Mouse (Mus musculus) limb, embryonic 14.5 days (tissue): ENCODE measurements around the gene Cep295nl. TPM values are rescaled to one million over a fixed set of nuclear protein-coding genes. Genes with fewer than 3 reads are reported as not detected.
A peak's percentile ranks its signal among the peaks of the same experiment; 100 is the strongest.

ENCODE experiments used
- ATAC-seq: fragments of 200-750 bp; cut with Nextera tagmentation; 2 replicates; pipeline ENCODE4 v1.8.0; 2017; ENCODE audit warnings: low read depth, moderate number of reproducible peaks, moderate TSS enrichment; ENCODE audit not compliant: low FRiP score
- DNase-seq: peaks from one replicate; pipeline ENCODE4 v3.0.0-alpha.2; 2015; ENCODE audit warnings: low spot score
- H3K27ac ChIP-seq: fragments of 300-500 bp; sonication (generic); replicated peaks from 2 replicates; pipeline ENCODE4 v1.5.1; 2014; ENCODE audit warnings: low read depth, mild to moderate bottlenecking, low read length, moderate library complexity, mixed read lengths
- H3K27me3 ChIP-seq: fragments of 300-500 bp; sonication (generic); 2 replicates; pipeline ENCODE4 v1.6.1; 2014; ENCODE audit warnings: low read length, mixed read lengths; ENCODE audit not compliant: control insufficient read depth, insufficient read depth
- H3K36me3 ChIP-seq: fragments of 300-500 bp; sonication (generic); 2 replicates; pipeline ENCODE4 v1.6.1; 2014; ENCODE audit warnings: mild to moderate bottlenecking, low read length, moderate library complexity, mixed read lengths; ENCODE audit not compliant: control insufficient read depth, insufficient read depth
- H3K4me1 ChIP-seq: fragments of 300-500 bp; sonication (generic); 2 replicates; pipeline ENCODE4 v1.6.1; 2014; ENCODE audit warnings: antibody characterized with exemption, low read length, mixed read lengths; ENCODE audit not compliant: control insufficient read depth, insufficient read depth
- H3K4me2 ChIP-seq: fragments of 300-500 bp; sonication (generic); replicated peaks from 2 replicates; pipeline ENCODE4 v1.6.1; 2014; ENCODE audit warnings: low read depth, mild to moderate bottlenecking, low read length, moderate library complexity; ENCODE audit not compliant: severe bottlenecking
- H3K4me3 ChIP-seq: fragments of 300-500 bp; sonication (generic); replicated peaks from 2 replicates; pipeline ENCODE4 v1.5.1; 2014; ENCODE audit warnings: low read length
- H3K9ac ChIP-seq: fragments of 300-500 bp; sonication (generic); 2 replicates; pipeline ENCODE4 v1.6.1; 2014; ENCODE audit warnings: mild to moderate bottlenecking, low read depth, low read length, moderate library complexity; ENCODE audit not compliant: severe bottlenecking
- H3K9me3 ChIP-seq: fragments of 300-500 bp; sonication (generic); 2 replicates; pipeline ENCODE4 v1.6.1; 2016; ENCODE audit warnings: low read length; ENCODE audit not compliant: control insufficient read depth
- POLR2A ChIP-seq: fragments of 200-500 bp; IDR thresholded peaks from 2 replicates; pipeline ENCODE4 v1.8.0; 2012; ENCODE audit warnings: inconsistent platforms, mild to moderate bottlenecking, moderate library complexity, borderline replicate concordance; ENCODE audit not compliant: insufficient read depth, insufficient read length; ENCODE audit errors: extremely low read depth
- WGBS: fragments of 180-500 bp; shearing (Covaris S2); extraction: QIAGEN DNeasy Blood & Tissue Kit; methylation state at CpG from one replicate; pipeline ENCODE4 v1.1.7; 2014; 5-methylcytosine and 5-hydroxymethylcytosine counted together
- polyA plus RNA-seq, 2 experiments: library from polyadenylated mRNA; depleted of rRNA in 1 of 2; stranded (reverse) in 1 of 2; unstranded in 1 of 2; fragments of >200 nt; fragmentation: Nextera tagmentation in 1 of 2; extraction: Ambion mirVana in 1 of 2; gene quantifications; 2 replicates each; pipeline versions ENCODE4 v1.2.1 to v1.2.3; 2012 to 2014

Gene Cep295nl
- polyA plus RNA-seq, 2 experiments: 0.85 to 1.3 TPM

GRCm38 (mm10) chr11:118347911-118348310 lies 5.6 kb upstream of the Cep295nl start:
- no peak overlapping the region for H3K27ac ChIP-seq

GRCm38 (mm10) chr11:118347391-118347790 lies 5.1 kb upstream of the Cep295nl start:
- Histone ChIP-seq H3K9me3 (no peaks in the 10 kb centered on the region), H3K36me3 (peaks cover 19% of the 10 kb centered on the region; the same call in 1 of the 2 replicates), H3K4me1 (peaks cover 35% of the 10 kb centered on the region), H3K4me3 (no peak overlapping the region), H3K4me2 (no peak overlapping the region), H3K9ac (no peak overlapping the region), H3K27ac (no peak overlapping the region), H3K27me3 (no peaks in the 10 kb centered on the region)
- WGBS: 90% methylated on average over 2 of the region's 2 CpGs
- ATAC-seq: no peak
- DNase-seq: no peak
- TF ChIP-seq POLR2A: no peak

More at GRCm38 (mm10) chr11:118347911-118348310, 5.6 kb upstream of the Cep295nl start:
- 79% methylated on average over 12 of the region's 12 CpGs for WGBS
- no peak for ATAC-seq
- TF ChIP-seq POLR2A: no peak
- Histone ChIP-seq H3K36me3 (peaks cover 19% of the 10 kb centered on the region), H3K4me2 (no peak overlapping the region), H3K4me1 (peaks cover 40% of the 10 kb centered on the region), H3K27me3 (no peaks in the 10 kb centered on the region), H3K9me3 (no peaks in the 10 kb centered on the region), H3K9ac (no peak overlapping the region), H3K4me3 (no peak overlapping the region)
- no peak for DNase-seq

- Histone ChIP-seq H3K4me3 (no peak overlapping the region), H3K36me3 (0 out of 2 replicates have a peak, but pooled peaks cover 11% of the 10 kb centered on the region), H3K4me2 (no peak overlapping the region), H3K9ac (no peak overlapping the region), H3K9me3 (no peaks in the 10 kb centered on the region), H3K27ac (no peak overlapping the region), H3K4me1 (peaks cover 33% of the 10 kb centered on the region), H3K27me3 (no peaks in the 10 kb centered on the region)
- ATAC-seq (no peak), DNase-seq (no peak)
- 90% methylated on average over 8 of the region's 8 CpGs for WGBS
- TF ChIP-seq POLR2A: no peak
Observed at GRCm38 (mm10) chr11:118346395-118347096, 4.2 kb upstream of the Cep295nl start.

- H3K4me1 ChIP-seq: peaks cover 33% of the 10 kb centered on the region
- peak; percentile 59 for DNase-seq
Observed at GRCm38 (mm10) chr11:118345693-118346092, 3.4 kb upstream of the Cep295nl start.

GRCm38 (mm10) chr11:118343629-118344028 lies 1.3 kb upstream of the Cep295nl start:
- H3K27ac ChIP-seq: no peak overlapping the region

More at GRCm38 (mm10) chr11:118345693-118346092, 3.4 kb upstream of the Cep295nl start:
- Histone ChIP-seq H3K27ac (no peak overlapping the region), H3K36me3 (peaks cover 11% of the 10 kb centered on the region; the same call in 1 of the 2 replicates), H3K27me3 (no peaks in the 10 kb centered on the region), H3K4me3 (no peak overlapping the region), H3K9ac (no peak overlapping the region), H3K4me2 (no peak overlapping the region), H3K9me3 (no peaks in the 10 kb centered on the region)
- 57% methylated on average over 4 of the region's 4 CpGs for WGBS
- no peak for TF ChIP-seq POLR2A
- ATAC-seq: peak; percentile 33; the same call in 1 of the 2 replicates

More at GRCm38 (mm10) chr11:118343629-118344028, 1.3 kb upstream of the Cep295nl start:
- Histone ChIP-seq H3K4me3 (no peak overlapping the region), H3K9me3 (no peaks in the 10 kb centered on the region), H3K27me3 (no peaks in the 10 kb centered on the region), H3K4me1 (peaks cover 14% of the 10 kb centered on the region), H3K9ac (no peak overlapping the region), H3K4me2 (no peak overlapping the region), H3K36me3 (peaks cover 17% of the 10 kb centered on the region; the same call in 1 of the 2 replicates)
- WGBS: 73% methylated on average over 2 of the region's 2 CpGs
- DNase-seq (no peak), ATAC-seq (no peak)
- TF ChIP-seq POLR2A: no peak
